Comparison of ENCODE assay signal across 28 mouse cellular contexts in the genomic region with DNA sequence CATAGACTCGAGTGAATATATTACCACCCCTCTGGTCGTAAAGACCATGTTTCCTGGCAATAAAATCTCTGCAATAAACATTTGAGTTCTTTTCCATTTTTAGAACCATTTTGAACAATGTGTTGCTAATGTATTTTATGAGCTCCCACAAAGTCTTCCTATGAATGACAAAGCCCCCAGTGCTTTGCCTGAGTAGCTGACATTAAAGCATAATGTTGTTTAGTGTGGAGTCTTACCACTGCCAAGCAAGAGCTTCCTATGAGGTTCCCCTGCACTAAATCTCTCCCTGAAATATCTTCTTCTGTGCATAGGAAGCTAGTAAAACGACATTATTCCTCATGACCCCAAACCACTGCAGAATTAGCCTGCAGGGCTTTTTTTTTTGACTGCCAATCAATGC.
"Had no signal": no experiment of that assay in that cellular context is flagged by ENCODE, and none has a peak within 500 bp of the region (broad histone marks: within the 10 kb centered on the region; RNA-seq: fewer than 3 reads in every experiment).

No protein-coding gene starts in this region.

- H3K27me3 ChIP-seq: embryonic facial prominence, embryonic 12.5 days; embryonic facial prominence, embryonic 13.5 days; embryonic facial prominence, embryonic 15.5 days; forebrain, embryonic 12.5 days; forebrain, embryonic 13.5 days; forebrain, embryonic 15.5 days had no signal

- H3K4me3 ChIP-seq: embryonic facial prominence, embryonic 10.5 days; embryonic facial prominence, embryonic 12.5 days; embryonic facial prominence, embryonic 13.5 days; embryonic facial prominence, embryonic 15.5 days; erythroblast, embryonic 14.5 days; forebrain, embryonic 10.5 days; forebrain, embryonic 12.5 days; forebrain, embryonic 13.5 days; forebrain, embryonic 15.5 days; gastrocnemius, adult 2 months had no signal

- H3K9ac ChIP-seq: embryonic facial prominence, embryonic 12.5 days; embryonic facial prominence, embryonic 13.5 days; embryonic facial prominence, embryonic 15.5 days; forebrain, embryonic 12.5 days; forebrain, embryonic 13.5 days; forebrain, embryonic 15.5 days; forebrain, postnatal 0 days had no signal

- ATAC-seq: forebrain, embryonic 13.5 days; forebrain, embryonic 14.5 days; forebrain, embryonic 15.5 days; forebrain, embryonic 16.5 days; forebrain, postnatal 0 days had no signal

- H3K9me3 ChIP-seq: embryonic facial prominence, embryonic 10.5 days; embryonic facial prominence, embryonic 12.5 days; embryonic facial prominence, embryonic 13.5 days; embryonic facial prominence, embryonic 15.5 days; forebrain, embryonic 10.5 days; forebrain, embryonic 12.5 days; forebrain, embryonic 13.5 days; forebrain, embryonic 15.5 days had no signal

- H3K36me3 ChIP-seq: embryonic facial prominence, embryonic 10.5 days; embryonic facial prominence, embryonic 12.5 days; embryonic facial prominence, embryonic 13.5 days; embryonic facial prominence, embryonic 15.5 days; forebrain, embryonic 10.5 days; forebrain, embryonic 12.5 days; forebrain, embryonic 15.5 days had no signal

- H3K4me2 ChIP-seq: embryonic facial prominence, embryonic 12.5 days; embryonic facial prominence, embryonic 13.5 days; embryonic facial prominence, embryonic 15.5 days; forebrain, embryonic 12.5 days; forebrain, embryonic 13.5 days; forebrain, embryonic 15.5 days had no signal

- DNase-seq: cerebellum, adult 18-20 months; cerebellum, adult 2 months; cerebellum, adult 8-10 months; cerebellum, adult 9-10 months; cerebellum, adult 9-11 months; cerebellum, postnatal 10 days; cerebellum, postnatal 14 days; cerebellum, postnatal 25 days; cerebellum, postnatal 36 days; embryo, embryonic 11 days; forebrain, postnatal 0 days; gastrocnemius, adult 2 months; gastrocnemius, postnatal 10 days; gastrocnemius, postnatal 14 days; gastrocnemius, postnatal 25 days; gastrocnemius, postnatal 36 days; heart, adult 11 months had no signal

- H3K27ac ChIP-seq: embryonic facial prominence, embryonic 10.5 days; embryonic facial prominence, embryonic 12.5 days; embryonic facial prominence, embryonic 13.5 days; embryonic facial prominence, embryonic 15.5 days; forebrain, embryonic 10.5 days; forebrain, embryonic 12.5 days; forebrain, embryonic 13.5 days; forebrain, embryonic 15.5 days; gastrocnemius, adult 2 months had no signal

- H3K4me1 ChIP-seq: embryonic facial prominence, embryonic 10.5 days; embryonic facial prominence, embryonic 12.5 days; embryonic facial prominence, embryonic 15.5 days; forebrain, embryonic 13.5 days; forebrain, embryonic 15.5 days had no signal
